Mouse (Mus musculus) adrenal gland, adult (tissue): ENCODE results near the gene Catsper2.
A peak's percentile ranks its signal among the peaks of the same experiment; 100 is the strongest.

ENCODE experiments used
- DNase-seq, 2 experiments: peaks; one replicate each; pipeline ENCODE4 v3.0.0; 2022 to 2023; ENCODE audit warnings: low spot score in 1 of 2; ENCODE audit not compliant: inconsistent age in 2 of 2

Catsper2 gene

DNA sequence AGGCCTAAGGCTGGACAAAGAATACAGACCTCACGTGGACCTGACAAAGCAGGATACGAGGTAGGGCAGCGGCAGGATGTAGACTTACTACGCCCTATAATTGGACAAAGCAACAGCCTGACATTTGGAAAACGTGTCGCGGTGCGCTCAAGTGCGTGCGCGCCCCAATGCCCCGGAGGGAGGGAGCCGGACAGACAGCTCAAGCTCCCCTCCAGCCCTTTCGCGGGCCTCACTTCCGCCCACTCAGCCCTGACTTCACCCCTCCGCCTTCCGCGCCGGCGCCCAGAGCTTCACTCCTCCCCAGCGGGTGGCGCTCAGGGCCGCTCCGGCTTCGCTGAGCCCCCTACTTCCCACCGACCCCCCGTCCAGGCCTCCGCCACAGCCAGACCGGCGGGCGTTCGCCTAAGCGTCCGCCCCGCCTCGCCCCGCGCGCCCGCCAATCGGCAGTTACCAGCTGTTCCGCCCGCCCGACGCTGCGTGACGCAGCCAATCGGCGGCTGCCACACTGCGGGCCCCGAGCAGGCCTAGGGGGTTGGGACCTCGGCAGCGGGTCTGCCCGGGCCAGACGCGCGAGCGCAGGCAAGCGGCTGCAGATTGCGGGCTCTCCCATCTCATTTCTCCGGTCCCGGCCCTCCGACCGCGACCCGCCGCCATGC, at the start of gene Catsper2, which contains the start of gene Pdia3:
TSS of gene Catsper2 (minus strand) at position 406 of the 656 bp plus-strand sequence.
TSS of gene Pdia3 (plus strand) at position 389 of the 656 bp plus-strand sequence.
- DNase-seq = peak; percentile 98 to 99

DNA sequence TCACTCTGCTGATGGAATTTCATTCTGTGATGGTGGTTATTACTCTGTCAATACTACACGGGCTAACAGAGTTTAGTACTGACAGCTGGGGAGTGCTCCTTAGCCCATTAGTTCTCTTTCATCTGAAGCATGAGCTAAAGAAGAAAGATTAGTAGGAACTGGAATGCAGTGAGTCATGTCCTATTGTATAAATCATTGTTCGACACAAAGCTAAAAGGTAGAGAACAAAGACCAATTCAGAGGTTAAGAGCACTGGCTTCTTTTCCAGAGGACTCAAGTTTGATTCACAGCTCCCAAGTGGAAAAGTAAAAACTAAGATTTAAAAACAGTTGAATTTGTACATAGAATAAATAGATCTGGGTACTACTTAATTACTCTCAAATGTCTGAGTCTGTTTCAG, 46.5 kb upstream of the Catsper2 start:
- DNase-seq = peak in 1 of 2 experiments; percentile 43

DNA sequence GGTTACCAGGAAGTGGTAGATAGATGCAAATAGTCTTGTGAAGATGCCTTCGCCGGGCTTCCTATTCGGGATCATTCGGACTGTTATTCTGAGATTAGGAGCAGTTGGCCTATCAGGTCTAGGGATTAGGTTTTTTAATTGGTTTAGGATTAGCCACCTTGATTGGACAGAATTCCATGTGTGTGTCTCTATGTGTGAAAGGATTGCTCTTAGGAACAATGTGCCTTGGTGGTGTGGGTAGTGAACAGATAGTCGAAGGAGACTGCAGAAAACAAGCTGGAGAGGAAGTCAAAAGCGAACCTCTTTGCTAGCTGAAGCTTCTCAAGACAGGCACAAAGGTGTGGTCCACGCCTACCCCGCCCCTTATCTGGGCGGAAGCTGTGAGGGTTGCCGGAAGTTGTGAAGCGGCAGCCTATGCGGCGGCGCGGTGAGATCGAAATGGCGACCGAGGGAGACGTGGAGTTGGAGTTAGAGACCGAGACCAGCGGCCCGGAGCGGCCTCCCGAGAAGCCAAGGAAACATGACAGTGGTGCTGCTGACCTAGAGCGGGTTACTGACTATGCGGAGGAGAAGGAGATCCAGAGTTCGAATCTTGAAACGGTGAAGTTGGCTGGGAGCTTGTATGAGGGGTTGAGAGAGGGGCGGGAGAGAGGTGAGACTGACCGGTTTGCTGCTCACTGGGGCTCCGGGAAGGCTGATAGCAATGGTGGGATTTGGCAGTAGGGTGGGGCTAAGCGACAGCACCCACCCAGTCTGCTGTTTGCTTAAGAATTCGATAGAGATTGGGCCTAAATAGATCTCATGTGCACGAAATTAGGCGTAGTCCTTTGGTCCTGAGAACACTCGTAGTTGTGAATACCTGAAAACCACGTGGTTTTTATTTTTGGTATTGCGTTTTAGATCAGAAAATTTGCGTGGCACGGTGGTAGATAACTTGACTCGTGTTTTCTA, 43.4 kb upstream of the Catsper2 start, which contains the start of gene Serinc4:
TSS of gene Serinc4 (minus strand) at position 90 of the 951 bp plus-strand sequence.
- peak; percentile 87 to 95 for DNase-seq

DNA sequence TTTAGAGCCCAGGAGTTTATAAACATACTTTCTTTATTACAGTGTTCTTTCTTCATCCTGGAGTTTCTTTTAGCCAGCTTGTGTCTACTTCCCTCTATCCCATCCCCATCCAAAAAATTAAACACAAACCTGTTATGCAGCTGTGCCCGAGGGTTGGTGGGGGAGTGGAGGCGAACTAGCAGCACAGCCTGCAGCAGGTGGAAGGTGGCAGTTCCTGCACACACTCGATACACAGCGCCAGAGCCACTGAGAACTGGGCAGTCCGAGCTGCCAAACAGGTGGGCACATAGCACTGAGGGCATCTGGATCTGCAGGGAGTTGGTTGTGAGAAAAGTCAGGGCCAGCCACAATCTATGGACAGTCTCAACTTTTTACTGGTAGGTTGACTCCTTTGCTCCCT, 41.9 kb upstream of the Catsper2 start:
- DNase-seq = no peak

- DNase-seq = no peak
Observed at GRCm38 (mm10) chr2:121453917-121454316, 40.3 kb upstream of the Catsper2 start.

DNA sequence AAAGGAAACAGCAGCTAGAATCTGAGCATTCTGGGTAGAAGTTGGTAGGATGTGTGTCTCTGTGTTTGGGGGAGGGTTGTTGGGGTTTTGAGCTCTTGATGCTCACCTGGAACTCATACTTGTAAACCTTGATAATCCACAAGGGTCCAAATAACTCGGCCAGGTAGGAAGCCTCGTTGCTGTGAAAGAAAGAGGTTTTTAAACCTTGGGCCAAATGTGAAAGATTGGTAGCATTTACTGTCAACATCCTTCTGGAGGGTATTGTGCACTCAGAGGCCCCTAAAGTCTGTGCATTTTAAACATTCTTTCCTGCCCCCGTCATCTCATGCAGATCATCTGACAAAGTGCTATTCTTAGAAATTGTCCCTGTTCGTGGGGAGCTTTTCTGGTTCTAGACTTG, 39.4 kb upstream of the Catsper2 start, which contains the start of gene Hypk:
TSS of gene Hypk (plus strand) at position 301 of the 400 bp plus-strand sequence.
- no peak for DNase-seq

GRCm38 (mm10) chr2:121452361-121452760, 38.8 kb upstream of the Catsper2 start:
- DNase-seq = no peak

DNA sequence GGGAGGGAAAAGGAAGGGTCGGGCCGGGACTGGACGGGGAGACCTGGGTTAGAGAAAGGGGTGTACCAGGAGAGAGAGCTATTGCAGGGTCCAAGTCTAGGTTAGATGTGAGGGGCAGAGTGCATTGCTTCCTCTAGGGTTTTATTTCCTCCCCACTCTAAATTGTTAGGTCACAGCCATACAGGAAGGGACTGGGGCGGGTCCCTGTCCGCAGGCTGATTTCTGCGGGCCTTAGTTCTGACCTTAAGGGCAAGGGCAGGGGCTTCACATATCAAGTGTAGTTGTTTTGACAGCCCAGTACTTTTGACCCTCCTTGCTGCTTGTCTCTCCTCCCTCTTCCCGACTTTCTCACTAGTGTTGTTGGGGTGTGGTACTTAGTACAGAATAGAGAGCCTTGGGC, 36.5 kb upstream of the Catsper2 start:
- DNase-seq = no peak

GRCm38 (mm10) chr2:121449545-121450011, 36.0 kb upstream of the Catsper2 start:
- DNase-seq = no peak

DNA sequence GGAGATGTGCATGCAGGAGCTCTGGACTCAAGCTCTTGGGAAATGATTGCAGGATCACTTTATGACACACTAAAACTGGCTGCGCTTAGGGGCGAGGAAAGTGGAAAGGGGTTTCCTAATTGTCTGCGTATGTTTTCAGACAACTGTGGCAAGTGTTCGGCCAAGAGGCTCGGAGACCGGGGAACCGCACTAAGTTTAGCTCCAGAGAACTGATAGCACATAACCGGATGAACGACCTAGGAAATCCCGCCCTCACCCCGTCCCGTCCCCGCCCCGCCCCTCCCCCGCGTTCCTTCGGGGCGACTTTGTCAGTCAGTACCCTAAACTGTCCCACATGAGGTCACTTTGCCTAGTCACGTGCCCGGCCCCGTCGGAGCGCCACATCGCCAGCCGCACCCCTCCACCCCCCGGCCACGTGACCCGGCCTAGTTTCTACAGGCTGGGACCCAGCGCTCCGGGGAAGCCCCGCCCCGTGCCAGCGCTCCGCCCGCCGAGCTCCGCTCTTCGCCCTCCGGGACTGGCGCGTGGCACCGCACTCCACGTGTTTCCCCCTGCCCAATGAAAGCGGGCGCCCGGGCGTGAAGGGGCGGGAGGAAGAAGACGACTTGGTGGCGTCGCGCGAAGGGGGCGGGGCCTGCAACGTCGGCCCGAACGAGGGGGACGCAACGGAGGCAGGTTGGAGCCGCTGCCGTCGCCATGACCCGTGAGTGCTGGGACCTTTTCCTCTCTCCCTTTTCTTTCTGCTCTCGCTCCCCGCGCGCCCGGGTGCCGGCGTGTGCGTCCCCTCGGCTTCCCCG, 35.3 kb upstream of the Catsper2 start, which contains the start of gene Serf2:
TSS of gene Serf2 (plus strand) at position 457 of the 797 bp plus-strand sequence.
- DNase-seq = peak; percentile 100

DNA sequence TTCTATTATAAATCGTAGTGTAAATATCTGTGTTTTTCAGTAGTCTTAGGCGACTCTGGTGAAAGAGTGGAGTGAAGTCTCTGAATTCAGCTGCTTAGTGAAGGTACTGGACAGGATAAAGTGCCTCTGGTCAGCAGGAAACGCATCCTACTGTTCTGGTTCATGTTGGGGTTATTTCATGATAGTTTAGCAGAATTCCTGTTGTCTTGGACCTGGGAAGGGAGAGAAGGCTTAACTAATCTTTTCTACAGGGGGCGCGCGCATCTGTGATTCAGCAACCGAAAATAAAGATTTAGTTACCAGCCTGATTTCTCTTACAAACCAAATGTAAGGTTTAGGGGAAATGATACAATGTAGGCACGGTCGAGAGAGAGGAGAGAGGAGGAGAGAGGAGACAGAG, 34.5 kb upstream of the Catsper2 start:
- DNase-seq = peak; percentile 54 to 84

GRCm38 (mm10) chr2:121447006-121447405, 33.4 kb upstream of the Catsper2 start:
- peak in 1 of 2 experiments; percentile 48 for DNase-seq

DNA sequence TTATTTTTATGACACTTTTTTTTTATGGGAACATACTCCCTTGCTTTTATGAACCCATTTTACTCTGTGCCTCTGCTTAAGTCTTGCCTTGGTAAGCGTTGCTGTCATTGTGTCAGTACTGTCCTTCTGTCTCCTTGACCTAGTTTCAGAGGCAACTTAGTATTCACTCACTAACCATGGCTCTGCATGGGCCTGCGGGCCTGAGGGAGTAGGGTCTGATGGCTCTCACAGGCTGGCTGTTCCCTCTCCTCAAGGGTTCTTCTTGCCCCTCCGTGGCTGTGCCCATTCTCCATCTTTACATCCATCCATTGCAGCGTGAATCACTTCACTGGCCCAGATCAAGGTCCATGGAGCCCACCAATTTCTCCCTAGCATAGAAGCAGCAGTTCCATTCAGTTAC, 32.9 kb upstream of the Catsper2 start:
- DNase-seq = peak; percentile 30 to 67

- DNase-seq = no peak
Observed at GRCm38 (mm10) chr2:121445117-121445516, 31.5 kb upstream of the Catsper2 start.

DNA sequence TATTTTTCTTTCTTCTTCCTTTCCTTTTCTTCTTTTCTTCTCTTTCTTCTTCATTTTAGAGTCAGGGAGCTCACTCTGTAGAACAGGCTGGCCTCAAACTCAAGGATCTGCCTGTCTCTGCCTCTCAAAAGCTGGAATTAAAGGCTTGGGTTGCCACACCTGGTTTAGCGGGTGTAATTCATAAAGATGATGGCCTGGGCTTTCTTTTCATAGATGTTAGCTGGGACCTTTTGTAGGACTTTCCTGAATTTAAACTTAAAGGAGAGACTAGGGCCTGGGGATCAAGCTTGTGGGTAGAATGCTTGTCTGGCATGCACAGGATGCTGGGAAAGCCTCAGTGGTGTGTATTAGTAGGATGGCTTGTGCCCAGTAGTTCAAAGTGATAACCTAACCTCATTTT, 30.6 kb upstream of the Catsper2 start, which contains the start of gene Ell3:
TSS of gene Ell3 (minus strand) at position 101 of the 400 bp plus-strand sequence.
- DNase-seq = no peak

DNA sequence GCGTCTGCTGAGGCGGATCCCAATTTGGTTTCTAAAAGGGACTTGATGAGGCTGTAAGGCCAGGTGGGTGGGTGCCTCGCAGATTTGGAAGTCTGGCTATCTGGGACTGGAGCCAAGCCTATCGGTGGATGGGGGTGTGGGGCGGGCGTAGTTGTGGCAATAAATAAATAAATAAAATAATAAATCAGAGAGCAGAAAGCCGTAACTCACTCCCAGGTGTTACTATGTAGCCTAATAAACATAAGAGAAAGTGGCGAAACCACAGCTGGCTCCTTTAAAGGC, 29.4 kb upstream of the Catsper2 start:
- peak in 1 of 2 experiments; percentile 30 for DNase-seq

GRCm38 (mm10) chr2:121442259-121443067, 28.9 kb upstream of the Catsper2 start:
- DNase-seq = peak; percentile 79 to 94

DNA sequence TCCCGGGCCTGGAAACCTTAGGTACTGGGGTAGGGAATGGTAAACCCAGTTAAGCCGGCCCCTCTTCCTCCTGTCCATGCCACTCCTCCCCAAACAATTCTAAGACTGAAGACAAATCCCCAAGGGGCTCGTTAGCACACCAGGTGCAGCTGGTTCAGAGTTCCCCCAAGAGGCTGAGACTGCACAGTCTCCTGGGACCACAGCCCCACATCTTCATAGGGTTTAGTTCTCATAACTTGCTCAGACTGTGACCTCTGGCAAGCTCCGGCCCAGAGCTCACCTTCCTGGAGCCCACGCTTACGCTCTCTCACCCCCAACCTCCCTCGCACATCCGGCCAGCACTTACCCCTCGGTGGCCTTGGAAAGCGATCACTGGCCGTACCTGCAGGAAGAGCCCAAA, 28.2 kb upstream of the Catsper2 start:
- peak in 1 of 2 experiments; percentile 41 for DNase-seq

DNA sequence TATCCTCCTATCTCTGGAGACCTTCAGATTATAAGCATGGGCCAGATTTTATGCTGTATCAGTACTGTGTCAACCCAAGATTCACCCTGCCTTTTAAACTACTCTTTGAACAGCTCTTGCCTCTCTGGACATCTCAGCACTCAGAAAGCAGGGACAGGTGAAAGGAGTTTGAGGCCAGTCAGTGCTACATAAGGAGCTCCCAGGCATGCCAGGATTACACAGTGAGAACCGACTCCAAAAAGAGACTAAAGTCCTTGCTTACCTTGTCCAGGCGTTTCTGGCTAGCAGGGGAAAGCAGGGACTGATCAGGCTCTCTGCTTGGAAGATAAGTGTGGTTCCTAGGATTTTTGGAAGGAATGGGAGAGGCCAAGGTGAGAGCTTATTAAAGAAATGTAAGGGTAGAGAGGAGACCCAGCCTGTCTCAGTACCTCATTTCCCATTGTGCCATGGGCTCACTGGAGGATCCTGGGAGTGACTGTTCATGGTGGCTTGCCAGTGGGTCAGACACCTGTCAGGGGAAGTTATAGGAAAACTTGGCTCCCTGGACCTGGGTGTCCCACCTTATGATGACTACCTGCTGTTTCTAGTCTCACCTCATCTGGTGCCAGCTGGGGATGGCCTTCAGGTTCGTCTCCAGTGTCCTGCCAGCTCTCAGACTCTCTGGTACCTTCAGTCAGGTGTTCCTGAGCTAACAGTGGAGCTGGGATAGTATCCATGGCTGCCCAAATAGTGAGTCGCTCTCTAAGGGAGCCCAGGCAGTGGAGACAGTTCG, 27.4 kb upstream of the Catsper2 start:
- DNase-seq = no peak
